Mouse (Mus musculus): Measurements from ENCODE around the gene Nav2. TPM values are rescaled to one million over a fixed set of nuclear protein-coding genes. Genes with fewer than 3 reads are reported as not detected.

Nav2 gene
- total RNA-seq, 2 experiments from 2014 or later: 94.6 to 122 TPM

DNA sequence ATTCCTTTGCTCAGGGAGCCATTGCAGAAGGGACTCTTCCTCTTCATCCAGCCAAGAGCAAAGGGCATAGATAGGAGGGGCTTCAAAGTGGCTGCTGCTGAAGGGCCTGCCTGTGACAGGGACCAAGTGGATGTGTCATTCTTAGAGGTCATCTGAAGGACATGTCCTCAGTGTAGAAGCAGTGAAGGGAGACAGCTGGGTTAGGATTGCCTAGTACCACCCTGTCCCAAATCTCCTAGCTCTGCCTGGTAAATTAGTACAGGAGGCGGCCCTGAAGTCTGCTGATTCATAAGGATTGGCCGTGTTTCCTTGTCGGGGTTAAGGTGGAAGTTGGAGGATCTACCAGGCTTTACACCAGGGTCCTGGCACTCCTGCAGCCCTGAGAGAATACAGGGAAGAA, 691.4 kb downstream of the Nav2 start:
- no peak for DNase-seq (ENCODE audit: low spot score in 2 of 2)
- intact Hi-C loops (cut with DNase I): no loop called here

DNA sequence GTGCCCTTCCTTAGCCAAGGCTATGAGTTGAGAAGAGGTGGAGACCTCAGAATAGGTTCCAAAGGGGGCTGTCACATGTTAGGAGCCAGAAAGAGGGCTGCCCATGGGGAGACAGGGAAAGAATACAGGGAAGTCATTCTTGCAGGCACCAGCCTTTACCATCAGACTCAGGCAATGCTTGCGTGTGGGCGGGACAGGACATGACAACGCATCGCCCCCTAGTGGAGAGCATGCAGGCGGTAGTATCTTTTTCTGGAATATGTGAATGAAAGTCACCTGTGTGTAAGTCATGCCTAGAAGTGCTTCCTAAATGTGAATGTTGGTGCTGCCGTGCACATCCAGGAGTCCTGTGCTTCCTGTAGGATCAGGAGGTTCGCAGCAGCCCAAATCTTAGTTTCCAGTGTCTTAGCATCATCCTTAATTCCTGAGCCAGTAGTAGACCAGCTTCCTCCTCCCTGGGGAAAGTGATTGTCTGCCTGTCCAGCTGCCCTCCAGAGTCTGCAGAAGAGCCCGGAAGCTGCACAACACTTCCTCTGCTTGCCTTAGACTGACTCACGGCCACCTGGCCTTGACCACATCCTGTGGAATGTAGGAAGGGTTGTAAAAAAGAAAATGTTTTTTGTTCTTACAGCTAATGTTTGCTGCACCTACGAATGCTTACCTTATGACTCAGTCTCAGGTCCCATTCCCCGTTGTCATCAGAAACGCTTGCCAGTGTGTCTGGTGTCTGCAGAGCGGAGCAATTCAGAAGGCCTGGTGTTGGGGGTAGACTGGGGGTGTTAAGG, 692.9 kb downstream of the Nav2 start:
- DNase-seq (ENCODE audit: low spot score in 2 of 2): peak; percentile 85 to 96
- intact Hi-C loops (cut with DNase I): no loop called here

GRCm38 (mm10) chr7:49604244-49604643, 695.7 kb downstream of the Nav2 start:
- DNase-seq (ENCODE audit: low spot score in 2 of 2): no peak
- intact Hi-C loops (cut with DNase I): no loop called here

DNA sequence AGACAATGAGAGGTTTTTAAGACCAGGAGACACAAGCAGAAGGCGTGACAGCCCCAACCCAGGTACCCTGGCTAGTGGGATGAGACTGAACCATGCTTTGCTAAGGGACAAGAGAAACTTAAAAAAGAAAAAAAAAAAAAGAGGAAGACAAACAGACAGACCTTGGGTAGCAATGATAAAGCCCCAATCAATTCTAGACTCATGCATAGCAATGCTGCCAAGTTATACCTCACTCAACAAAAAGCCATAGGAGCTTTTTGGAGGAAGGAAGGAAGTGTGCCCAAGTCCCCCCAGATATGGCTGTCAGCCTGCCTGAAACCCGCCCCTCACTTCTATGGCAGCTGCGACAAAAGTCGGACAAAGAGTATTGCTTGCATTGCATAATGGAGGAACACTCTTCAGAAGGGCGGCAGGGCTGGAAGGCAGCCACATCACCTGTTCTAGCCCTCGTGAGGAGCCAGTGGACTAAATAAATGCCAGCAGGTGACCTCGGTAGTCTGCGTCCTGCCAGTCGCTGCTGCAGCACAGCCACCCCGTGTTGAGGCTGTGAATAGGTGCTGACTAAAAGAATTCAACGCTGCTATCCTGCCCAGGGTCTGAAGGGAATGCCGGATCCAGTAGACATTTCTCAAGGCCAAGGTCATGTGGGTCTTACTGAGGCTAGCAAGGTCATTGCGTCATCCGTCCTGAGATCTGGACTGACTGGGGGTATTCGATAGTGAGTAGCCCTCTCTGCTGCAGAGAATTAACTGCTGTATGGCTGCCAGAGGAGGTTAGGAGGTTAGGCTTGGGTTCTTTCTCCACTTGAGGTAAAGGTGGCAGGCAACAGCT, 696.7 kb downstream of the Nav2 start:
- DNase-seq (ENCODE audit: low spot score in 2 of 2): no peak
- intact Hi-C loops (cut with DNase I): no loop called here

GRCm38 (mm10) chr7:49616258-49616735, 707.8 kb downstream of the Nav2 start:
- peak; percentile 73 to 80 for DNase-seq (ENCODE audit: low spot score in 2 of 2)
- intact Hi-C loops (cut with DNase I): loop anchor here (2.0 to 5.0 kb wide), 2 partner anchors 135 to 306 kb away; no protein-coding TSS in a partner anchor

DNA sequence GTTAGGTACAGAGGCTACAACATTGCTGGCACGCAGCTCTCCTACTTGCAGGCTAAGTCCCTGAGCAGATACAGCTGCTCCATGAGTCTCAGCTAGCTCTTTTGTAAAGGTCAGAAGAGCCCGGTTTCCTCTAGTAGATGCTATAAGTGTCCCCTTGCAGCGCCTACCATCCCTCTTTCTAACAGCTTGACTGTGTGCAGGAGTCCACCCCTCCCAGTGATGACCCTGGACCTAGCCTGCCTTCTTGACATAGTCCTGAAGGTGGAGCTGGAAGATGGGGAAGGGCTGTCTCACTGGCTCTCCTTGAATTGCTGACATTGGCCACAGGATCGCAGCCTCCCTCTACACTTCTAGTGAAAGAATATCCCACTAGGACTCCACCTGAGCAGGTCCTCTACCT, 708.6 kb downstream of the Nav2 start:
- intact Hi-C loops (cut with DNase I): loop anchor here (2.0 to 5.0 kb wide), 2 partner anchors 134 to 305 kb away; no protein-coding TSS in a partner anchor
- no peak for DNase-seq (ENCODE audit: low spot score in 2 of 2)

DNA sequence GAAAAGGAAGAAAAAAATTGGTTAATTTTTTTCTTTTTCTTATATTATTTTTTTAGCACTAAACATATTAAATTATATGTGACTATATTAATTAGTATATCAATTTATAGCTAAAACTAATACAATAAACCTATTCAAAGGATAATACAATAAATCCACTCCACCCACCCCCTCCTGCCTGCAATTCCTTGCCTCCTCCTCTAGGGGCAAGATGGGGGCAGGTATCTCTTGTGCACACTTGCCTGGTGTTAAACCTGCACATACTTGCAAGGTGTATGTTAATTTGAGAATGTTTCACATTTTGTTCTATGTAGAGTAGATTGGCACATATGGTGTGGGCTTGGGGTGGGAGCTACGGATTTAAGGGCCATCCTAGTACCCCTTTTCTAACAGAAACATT, 711.6 kb downstream of the Nav2 start:
- intact Hi-C loops (cut with DNase I): loop anchor here (5.0 kb wide), 1 partner anchor 292 kb away; the partner anchor contains the start of gene Slc6a5
- DNase-seq (ENCODE audit: low spot score in 2 of 2): no peak

- intact Hi-C loops (cut with DNase I): no loop called here
- no peak for DNase-seq (ENCODE audit: low spot score in 2 of 2)
These were observed 723.4 kb downstream of the Nav2 start for GRCm38 (mm10) chr7:49631885-49632284.

DNA sequence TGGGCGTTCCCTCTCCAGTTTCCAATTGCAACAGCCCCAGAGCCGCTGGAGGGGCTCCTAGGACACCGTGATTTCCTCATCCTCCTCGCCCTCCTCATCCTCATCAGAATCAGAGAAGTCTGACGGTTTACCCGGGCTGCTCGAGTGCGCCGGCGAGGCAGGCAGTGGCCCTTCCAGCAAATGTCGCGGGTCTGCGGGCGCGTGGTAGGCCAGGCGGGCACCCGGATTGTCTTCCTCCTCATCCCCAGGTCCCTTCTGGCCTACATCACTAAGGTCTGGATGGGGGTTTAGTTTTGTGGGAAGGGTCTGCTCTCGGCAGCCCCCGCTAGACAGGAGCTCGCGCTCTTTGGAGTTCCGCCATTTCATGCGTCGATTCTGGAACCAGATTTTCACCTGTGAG, 723.9 kb downstream of the Nav2 start:
- DNase-seq (ENCODE audit: low spot score in 2 of 2): no peak
- intact Hi-C loops (cut with DNase I): no loop called here

DNA sequence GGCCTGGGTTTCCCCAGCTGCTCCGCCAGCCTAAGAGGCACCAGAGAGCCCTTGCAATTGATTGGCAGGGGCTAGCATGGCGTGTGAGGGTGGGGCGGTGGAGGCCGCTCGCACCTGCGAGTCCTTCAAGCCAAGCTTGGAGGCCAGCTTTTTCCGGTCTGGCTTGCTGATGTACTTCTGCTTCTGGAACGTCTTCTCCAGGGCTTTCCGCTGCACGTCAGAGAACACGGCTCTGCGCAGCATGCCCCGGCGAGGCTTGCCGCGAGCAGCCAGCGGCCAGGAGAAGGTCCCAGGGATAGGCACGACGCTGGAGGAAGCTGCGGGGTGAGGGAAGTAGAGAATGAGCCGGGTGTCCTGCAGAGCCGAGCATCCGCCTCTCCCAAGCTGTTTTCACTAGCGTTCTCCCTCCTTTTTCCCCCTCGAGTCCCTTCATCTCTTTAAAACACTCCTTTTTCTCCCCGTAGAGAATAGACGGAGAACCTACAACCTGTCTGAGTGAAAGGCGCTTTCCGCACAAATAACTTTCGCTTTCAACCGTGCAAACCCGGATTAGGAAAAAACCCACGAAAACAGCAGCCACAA, 725.0 kb downstream of the Nav2 start:
- intact Hi-C loops (cut with DNase I): no loop called here
- no peak for DNase-seq (ENCODE audit: low spot score in 2 of 2)

DNA sequence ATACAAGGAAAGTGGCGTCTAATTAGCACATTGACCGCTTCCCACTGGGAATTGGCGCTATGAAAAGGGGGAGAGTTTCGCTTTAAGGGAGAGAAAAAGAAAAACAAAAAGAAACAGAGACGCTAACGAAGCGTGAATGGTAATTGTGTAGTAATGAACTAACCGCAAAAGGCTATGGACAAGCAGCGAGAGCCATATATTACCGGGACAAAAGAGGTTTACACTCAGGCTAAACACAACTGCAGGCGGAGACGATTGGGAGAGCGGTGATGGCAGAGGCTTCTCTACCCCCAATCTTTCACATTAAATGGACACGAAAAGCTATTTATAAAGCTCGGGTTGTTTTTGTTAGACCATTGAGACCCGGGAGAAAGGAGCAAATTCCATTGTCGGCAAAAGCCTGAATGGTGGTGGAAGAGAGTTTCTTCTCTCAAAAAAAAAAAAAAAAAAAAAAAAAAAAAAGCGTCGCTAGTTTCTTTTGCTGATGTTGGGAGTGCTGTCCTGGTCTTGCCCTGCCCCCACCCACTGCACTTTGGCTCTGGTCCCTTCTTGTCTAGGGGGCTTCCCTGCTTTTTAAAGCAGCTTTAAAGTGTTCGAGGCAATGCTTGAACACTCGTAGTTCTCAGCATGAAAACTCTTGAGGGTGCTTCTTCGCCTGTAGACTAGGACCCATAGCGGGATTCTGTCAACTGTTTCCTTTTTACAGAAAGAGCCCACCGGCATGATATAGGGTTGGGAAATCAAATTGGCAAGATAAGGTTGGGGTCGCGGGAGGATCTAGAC, 726.0 kb downstream of the Nav2 start:
- intact Hi-C loops (cut with DNase I): loop anchor here (5.0 kb wide), 2 partner anchors 43 to 278 kb away; partner anchors contain the start of gene Slc6a5
- DNase-seq (ENCODE audit: low spot score in 2 of 2): no peak

DNA sequence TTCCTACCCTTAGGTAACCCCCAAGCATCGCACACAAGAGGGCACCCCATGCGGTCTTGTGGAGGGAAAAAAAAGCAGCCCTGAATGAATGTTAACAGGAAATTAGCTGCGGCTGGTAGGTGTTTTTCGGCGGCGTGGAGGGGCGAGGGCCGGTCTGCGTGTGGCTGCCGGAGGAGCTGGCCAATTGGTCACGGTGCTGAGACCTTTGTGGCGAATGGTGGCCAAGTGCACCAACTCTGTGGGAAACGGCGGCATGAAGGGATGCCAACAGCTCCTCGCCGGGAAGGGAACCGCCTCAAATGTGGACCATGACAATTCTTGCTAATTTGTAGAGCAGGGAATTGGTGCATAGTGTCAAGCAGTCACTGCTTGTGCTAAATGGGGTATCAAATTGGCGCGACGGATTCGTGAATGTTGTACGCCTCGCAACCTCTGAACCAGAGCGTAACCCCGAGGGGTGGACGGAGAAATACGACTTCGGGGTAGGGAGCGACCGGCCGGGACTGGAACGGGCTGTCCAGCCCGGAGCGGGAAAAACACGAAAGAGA, 726.6 kb downstream of the Nav2 start:
- intact Hi-C loops (cut with DNase I): loop anchor here (5.0 kb wide), 2 partner anchors 42 to 277 kb away; partner anchors contain the start of gene Slc6a5
- DNase-seq (ENCODE audit: low spot score in 2 of 2): no peak

GRCm38 (mm10) chr7:49635971-49636370, 727.5 kb downstream of the Nav2 start:
- intact Hi-C loops (cut with DNase I): loop anchor here (5.0 kb wide), 2 partner anchors 41 to 276 kb away; partner anchors contain the start of gene Slc6a5
- no peak for DNase-seq (ENCODE audit: low spot score in 2 of 2)

DNA sequence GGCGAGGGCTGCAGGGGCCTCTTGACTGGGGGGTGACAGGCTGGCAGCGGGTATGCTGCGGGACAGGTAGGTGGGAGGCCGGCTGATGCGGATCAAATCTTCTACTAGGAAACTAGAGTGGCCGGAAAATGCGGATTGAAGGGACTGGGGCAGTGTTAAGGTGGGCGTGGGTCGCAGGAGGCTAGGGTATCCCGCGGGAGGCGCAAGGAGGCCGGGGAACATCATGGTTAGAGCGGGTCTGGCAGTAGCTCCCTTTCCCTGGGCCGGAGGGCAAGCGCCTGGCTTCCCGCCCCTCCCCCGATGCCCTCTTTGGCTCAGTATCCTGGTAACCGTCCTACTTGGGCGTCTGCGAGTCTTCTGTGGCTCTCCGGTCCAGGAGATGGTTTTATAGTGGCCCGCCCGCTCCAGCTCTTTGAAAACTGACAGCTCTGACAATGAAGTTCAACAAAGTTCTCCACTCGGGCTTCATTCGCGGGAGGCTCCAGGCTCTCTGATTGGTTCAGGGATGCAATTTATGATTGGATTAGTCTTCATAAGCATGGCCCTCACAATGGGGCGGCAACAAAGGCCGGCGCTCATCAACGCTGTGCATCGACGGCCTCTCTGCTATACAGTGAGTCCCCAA, 728.1 kb downstream of the Nav2 start, which contains the start of gene Dbx1:
Gene Dbx1, minus strand, starts transcription at position 359 of the 625 bp plus-strand sequence.
- intact Hi-C loops (cut with DNase I): loop anchor here (5.0 kb wide), 2 partner anchors 41 to 276 kb away; partner anchors contain the start of gene Slc6a5
- no peak for DNase-seq (ENCODE audit: low spot score in 2 of 2)

DNA sequence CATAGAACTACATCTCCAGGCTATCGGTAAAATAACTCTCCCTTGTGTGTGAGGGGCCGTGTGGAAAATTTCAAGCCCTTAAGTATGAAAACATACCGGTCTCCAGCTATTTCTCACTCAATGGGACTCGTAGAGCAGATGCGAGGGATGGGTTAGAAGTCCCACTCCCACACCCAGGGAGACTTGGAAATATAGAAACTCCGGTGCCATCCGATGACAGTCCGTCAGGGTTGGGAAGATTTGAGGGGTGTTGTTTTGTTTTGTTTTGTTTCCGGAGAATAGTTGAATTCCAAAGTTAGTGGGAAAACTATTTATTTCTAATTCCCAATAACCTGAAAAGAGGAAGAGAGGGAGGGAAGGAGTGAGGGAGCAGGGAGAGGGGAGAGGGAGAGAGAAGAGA, 728.8 kb downstream of the Nav2 start:
- no peak for DNase-seq (ENCODE audit: low spot score in 2 of 2)
- intact Hi-C loops (cut with DNase I): loop anchor here (5.0 kb wide), 2 partner anchors 40 to 275 kb away; partner anchors contain the start of gene Slc6a5

GRCm38 (mm10) chr7:49637851-49638663, 729.5 kb downstream of the Nav2 start:
- DNase-seq (ENCODE audit: low spot score in 2 of 2): no peak
- intact Hi-C loops (cut with DNase I): loop anchor here (5.0 kb wide), 2 partner anchors 39 to 274 kb away; partner anchors contain the start of gene Slc6a5

Data from left cerebral cortex, postnatal 14 days (tissue).